Mouse (Mus musculus) olfactory bulb, adult 2 months (tissue): Measurements from ENCODE around the gene Ttc21a.

Source experiments
- CTCF ChIP-seq: fragments of 200-500 bp; IDR thresholded peaks from 2 replicates; pipeline ENCODE4 v1.5.1; 2012; ENCODE audit warnings: low read depth, mild to moderate bottlenecking, low read length, moderate library complexity; ENCODE audit not compliant: insufficient read depth
- POLR2A ChIP-seq: fragments of 200-500 bp; IDR thresholded peaks from 2 replicates; pipeline ENCODE4 v1.6.1; 2012; ENCODE audit warnings: mild to moderate bottlenecking, low read depth, low read length, moderate library complexity; ENCODE audit not compliant: insufficient read depth

- TF ChIP-seq CTCF (no peak), POLR2A (no peak)
Observed at GRCm38 (mm10) chr9:119976704-119977556, 39.5 kb downstream of the Ttc21a start.
